Comparison of ENCODE assay signal across 30 mouse cellular contexts in the genomic region with DNA sequence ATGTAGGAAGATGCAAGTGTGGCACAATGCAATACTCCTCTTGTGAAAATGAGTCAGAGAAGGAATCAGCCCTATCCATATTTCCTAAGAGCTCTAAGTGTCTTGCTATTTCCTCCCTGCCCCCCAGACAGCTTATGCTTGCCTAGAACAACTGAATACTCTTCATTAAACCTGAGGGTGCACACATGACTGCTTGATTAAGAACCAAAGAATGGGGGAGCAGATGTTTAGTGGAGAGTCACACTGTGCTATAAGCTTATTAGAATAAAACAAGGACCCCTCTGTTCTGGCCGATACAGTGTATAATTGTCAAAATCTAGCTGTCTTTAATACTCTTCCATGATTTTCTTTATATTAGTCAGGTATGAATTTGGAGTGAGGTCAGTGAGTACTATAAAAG.
DNase-seq lines count a peak whose midpoint lies in the region; ATAC-seq and TF ChIP-seq lines count a peak whose summit lies in the region.
"Had no signal": no experiment of that assay in that cellular context is flagged by ENCODE, and none has a peak within 500 bp of the region (broad histone marks: within the 10 kb centered on the region; RNA-seq: fewer than 3 reads in every experiment).

No protein-coding gene starts in this region.

- no peak overlapping the region for H3K27ac ChIP-seq in hindbrain, embryonic 12.5 days
- H3K27ac ChIP-seq in hindbrain, postnatal 0 days = no peak overlapping the region
- H3K27ac ChIP-seq in forebrain, embryonic 12.5 days = peak overlapping the region; percentile 51; the same call in 1 of the 2 replicates
- no peak overlapping the region for H3K27ac ChIP-seq in hindbrain, embryonic 16.5 days (ENCODE audit: low read depth, low read length)
- no peak overlapping the region for H3K27ac ChIP-seq in intestine, embryonic 16.5 days (ENCODE audit: low read length)
- H3K27ac ChIP-seq: gastrocnemius, adult 2 months; liver, embryonic 12.5 days; midbrain, embryonic 15.5 days; neural tube, embryonic 12.5 days; stomach, embryonic 15.5 days had no signal

- no peak overlapping the region for H3K9ac ChIP-seq in hindbrain, embryonic 12.5 days
- H3K9ac ChIP-seq in hindbrain, postnatal 0 days (replicated peaks; ENCODE audit: low read length) = no peak overlapping the region
- H3K9ac ChIP-seq in forebrain, embryonic 12.5 days = no peak overlapping the region
- no peak overlapping the region for H3K9ac ChIP-seq in hindbrain, embryonic 16.5 days (ENCODE audit: low read depth, low read length)
- H3K9ac ChIP-seq in intestine, embryonic 16.5 days (ENCODE audit: low read depth, low read length) = no peak overlapping the region
- H3K9ac ChIP-seq: liver, embryonic 12.5 days; liver, postnatal 0 days; midbrain, embryonic 15.5 days; neural tube, embryonic 12.5 days; stomach, embryonic 15.5 days had no signal

- no peaks in the 10 kb centered on the region for H3K27me3 ChIP-seq in hindbrain, embryonic 12.5 days
- no peaks in the 10 kb centered on the region for H3K27me3 ChIP-seq in hindbrain, postnatal 0 days (ENCODE audit: insufficient read depth, low read length)
- H3K27me3 ChIP-seq in forebrain, embryonic 12.5 days = no peaks in the 10 kb centered on the region
- no peaks in the 10 kb centered on the region for H3K27me3 ChIP-seq in hindbrain, embryonic 16.5 days (replicated peaks; ENCODE audit: control insufficient read depth, insufficient read depth, low read length)
- H3K27me3 ChIP-seq in intestine, embryonic 16.5 days (replicated peaks; ENCODE audit: control insufficient read depth, insufficient read depth, low read length) = no peaks in the 10 kb centered on the region
- H3K27me3 ChIP-seq: liver, embryonic 12.5 days; midbrain, embryonic 15.5 days; neural tube, embryonic 12.5 days; stomach, embryonic 15.5 days had no signal

- peaks cover 4% of the 10 kb centered on the region; the same call in 1 of the 2 replicates for H3K4me1 ChIP-seq in hindbrain, embryonic 12.5 days
- no peaks in the 10 kb centered on the region for H3K4me1 ChIP-seq in hindbrain, postnatal 0 days (ENCODE audit: insufficient read depth, low read length)
- peaks cover 10% of the 10 kb centered on the region for H3K4me1 ChIP-seq in forebrain, embryonic 12.5 days
- H3K4me1 ChIP-seq in hindbrain, embryonic 16.5 days (ENCODE audit: control insufficient read depth, insufficient read depth, low read depth, low read length) = no peaks in the 10 kb centered on the region
- H3K4me1 ChIP-seq in intestine, embryonic 16.5 days (ENCODE audit: control insufficient read depth, insufficient read depth, low read length) = no peaks in the 10 kb centered on the region
- H3K4me1 ChIP-seq: liver, embryonic 12.5 days; midbrain, embryonic 15.5 days; neural tube, embryonic 12.5 days; stomach, embryonic 15.5 days had no signal

- no peak for DNase-seq in hindbrain, postnatal 0 days (ENCODE audit: low spot score)
- peak; percentile 19 for DNase-seq in Muller cell, postnatal 12 days (ENCODE audit: inconsistent ontology term)
- DNase-seq: adrenal gland, postnatal 25 days; cerebellum, adult 18-20 months; cerebellum, postnatal 14 days; gastrocnemius, adult 2 months; gastrocnemius, postnatal 36 days; heart, adult 18-20 months; heart, postnatal 36 days; kidney, adult 18-20 months; kidney, postnatal 10 days; layer of hippocampus, postnatal 36 days; left cerebral cortex, postnatal 4 days; liver, postnatal 0 days; lung, postnatal 36 days; right cerebral cortex, postnatal 14 days had no signal

- peak; percentile 63 for ATAC-seq in hindbrain, embryonic 12.5 days (ENCODE audit: low FRiP score)
- ATAC-seq in hindbrain, postnatal 0 days = no peak
- ATAC-seq in forebrain, embryonic 12.5 days (ENCODE audit: low FRiP score) = peak; percentile 81
- peak; percentile 50; the same call in 1 of the 2 replicates for ATAC-seq in hindbrain, embryonic 16.5 days
- ATAC-seq in frontal cortex, adult (ENCODE audit: low TSS enrichment) = no peak
- ATAC-seq in intestine, embryonic 16.5 days = no peak
- ATAC-seq: CD4-positive, CD25-positive, alpha-beta regulatory T cell, adult 4 months; inflammation-experienced regulatory T-cells, adult 6 months; liver, embryonic 12.5 days; liver, postnatal 0 days; midbrain, embryonic 15.5 days had no signal

- WGBS in hindbrain, embryonic 12.5 days = 55% methylated on average over 1 of the region's 1 CpGs
- 26% methylated on average over 1 of the region's 1 CpGs for WGBS in hindbrain, postnatal 0 days
- WGBS in forebrain, embryonic 12.5 days = 20% methylated on average over 1 of the region's 1 CpGs
- 44% methylated on average over 1 of the region's 1 CpGs for WGBS in hindbrain, embryonic 16.5 days
- 76% methylated on average over 1 of the region's 1 CpGs for WGBS in intestine, embryonic 16.5 days

- no peak for TF ChIP-seq CTCF in hindbrain, postnatal 0 days (IDR thresholded peaks at IDR 0.05; ENCODE audit: low read depth)

- no peaks in the 10 kb centered on the region for H3K9me3 ChIP-seq in hindbrain, embryonic 12.5 days (replicated peaks)
- H3K9me3 ChIP-seq in hindbrain, postnatal 0 days (ENCODE audit: low read length) = no peaks in the 10 kb centered on the region
- no peaks in the 10 kb centered on the region for H3K9me3 ChIP-seq in forebrain, embryonic 12.5 days
- no peaks in the 10 kb centered on the region for H3K9me3 ChIP-seq in hindbrain, embryonic 16.5 days (ENCODE audit: control insufficient read depth, low read length)
- no peaks in the 10 kb centered on the region for H3K9me3 ChIP-seq in intestine, embryonic 16.5 days (ENCODE audit: control insufficient read depth, low read length)
- H3K9me3 ChIP-seq: liver, embryonic 12.5 days; midbrain, embryonic 15.5 days; neural tube, embryonic 12.5 days; stomach, embryonic 15.5 days had no signal

- no peaks in the 10 kb centered on the region for H3K36me3 ChIP-seq in hindbrain, embryonic 12.5 days
- H3K36me3 ChIP-seq in hindbrain, postnatal 0 days (ENCODE audit: insufficient read depth, low read length) = no peaks in the 10 kb centered on the region
- no peaks in the 10 kb centered on the region for H3K36me3 ChIP-seq in forebrain, embryonic 12.5 days (replicated peaks)
- no peaks in the 10 kb centered on the region for H3K36me3 ChIP-seq in hindbrain, embryonic 16.5 days (ENCODE audit: control insufficient read depth, insufficient read depth, low read length)
- H3K36me3 ChIP-seq in intestine, embryonic 16.5 days (ENCODE audit: control insufficient read depth, insufficient read depth, low read length) = no peaks in the 10 kb centered on the region
- H3K36me3 ChIP-seq: liver, embryonic 12.5 days; midbrain, embryonic 15.5 days; neural tube, embryonic 12.5 days; stomach, embryonic 15.5 days had no signal

- H3K4me2 ChIP-seq in hindbrain, embryonic 12.5 days (replicated peaks) = no peak overlapping the region
- H3K4me2 ChIP-seq in hindbrain, postnatal 0 days (ENCODE audit: low read depth, low read length) = no peak overlapping the region
- no peak overlapping the region for H3K4me2 ChIP-seq in forebrain, embryonic 12.5 days
- no peak overlapping the region for H3K4me2 ChIP-seq in hindbrain, embryonic 16.5 days (ENCODE audit: low read length)
- H3K4me2 ChIP-seq in intestine, embryonic 16.5 days (ENCODE audit: low read depth, low read length) = no peak overlapping the region
- H3K4me2 ChIP-seq: heart, embryonic 11.5 days; liver, embryonic 12.5 days; midbrain, embryonic 15.5 days; neural tube, embryonic 12.5 days; stomach, embryonic 15.5 days had no signal

- H3K4me3 ChIP-seq in hindbrain, embryonic 12.5 days = no peak overlapping the region
- no peak overlapping the region for H3K4me3 ChIP-seq in hindbrain, postnatal 0 days (ENCODE audit: low read length)
- no peak overlapping the region for H3K4me3 ChIP-seq in forebrain, embryonic 12.5 days (replicated peaks)
- no peak overlapping the region for H3K4me3 ChIP-seq in hindbrain, embryonic 16.5 days (ENCODE audit: low read length)
- H3K4me3 ChIP-seq in intestine, embryonic 16.5 days (ENCODE audit: low read length) = no peak overlapping the region
- H3K4me3 ChIP-seq: erythroblast, embryonic 14.5 days; gastrocnemius, adult 2 months; liver, embryonic 12.5 days; midbrain, embryonic 15.5 days; myocyte; neural tube, embryonic 12.5 days; stomach, embryonic 15.5 days had no signal

Comparison
In these comparisons a context has a peak if more than half of its experiments do, and no peak if none do; other contexts are left out.
1. ATAC-seq: peak in hindbrain, embryonic 12.5 days (single experiment), forebrain, embryonic 12.5 days (single experiment) and hindbrain, embryonic 16.5 days (single experiment); none in hindbrain, postnatal 0 days (single experiment), frontal cortex, adult (single experiment) and intestine, embryonic 16.5 days (single experiment).